Mouse (Mus musculus): ENCODE measurements around the gene Hps5. TPM values are rescaled to one million over a fixed set of nuclear protein-coding genes. Genes with fewer than 3 reads are reported as not detected.

Hps5 gene
- total and polyA plus RNA-seq, 3 experiments: 17.8 to 26.0 (median 20.8) TPM

GRCm38 (mm10) chr7:46831693-46832092, 35.8 kb upstream of the Hps5 start:
- Histone ChIP-seq H3K4me2 (ENCODE audit: insufficient read depth, low read depth, poor library complexity, severe bottlenecking) (no peak overlapping the region), H3K27me3 (replicated peaks) (no peaks in the 10 kb centered on the region), H3K27ac (ENCODE audit: insufficient read depth, low read depth) (no peak overlapping the region), H3K4me3 (replicated peaks in 1 of 3; ENCODE audit: low read depth in 2 of 3, low read length in 2 of 3, poor library complexity in 1 of 3) (no peak overlapping the region), H3K4me1 (ENCODE audit: control insufficient read depth in 1 of 2, insufficient read depth in 2 of 2) (peaks cover 2 to 30% of the 10 kb centered on the region in 2 experiments; a peak in 2 of 4 replicates), H3K79me2 (replicated peaks; ENCODE audit: control insufficient read depth, extremely low read depth, insufficient read depth, poor library complexity, severe bottlenecking) (no peaks in the 10 kb centered on the region), H3K9me3 (replicated peaks; ENCODE audit: low read length) (no peaks in the 10 kb centered on the region), H3K9ac (ENCODE audit: insufficient read depth, low read depth) (no peak overlapping the region), H3K36me3 (replicated peaks in 1 of 2; ENCODE audit: control insufficient read depth in 1 of 2, insufficient read depth in 1 of 2, low read length in 1 of 2) (peaks cover 0 to 10% of the 10 kb centered on the region in 2 experiments)
- in situ Hi-C loops (cut with MboI; ENCODE audit: low pct_ligation_motif_present, low pct_unique_long_range_greater_than_20kb, low sequenced_read_pairs): no loop called here
- dilution Hi-C loops (cut with MboI; ENCODE audit: extremely low pct_ligation_motif_present, extremely low pct_unique_long_range_greater_than_20kb, low sequenced_read_pairs): no loop called here
- DNase-seq (ENCODE audit: extremely low read depth): no peak
- TF ChIP-seq NELFE (IDR thresholded peaks at IDR 0.05; ENCODE audit: low read depth, low read length) (no peak), IRF4 (IDR thresholded peaks at IDR 0.05; ENCODE audit: low read depth, low read length) (no peak), E2F4 (IDR thresholded peaks at IDR 0.05; ENCODE audit: insufficient replicate concordance, low read depth, low read length) (no peak), TCF12 (IDR thresholded peaks at IDR 0.05; ENCODE audit: low read depth, low read length) (no peak), SMC3 (IDR thresholded peaks at IDR 0.05; ENCODE audit: low read depth, low read length) (no peak), CHD1 (IDR thresholded peaks at IDR 0.05; ENCODE audit: low read depth, low read length) (no peak), ZC3H11A (IDR thresholded peaks at IDR 0.05; ENCODE audit: low read depth, low read length) (no peak), RCOR1 (conservative IDR thresholded peaks at IDR 0.05; ENCODE audit: low read depth, low read length) (no peak), PAX5 (IDR thresholded peaks at IDR 0.05; ENCODE audit: low read length) (no peak), BHLHE40 (IDR thresholded peaks at IDR 0.05; ENCODE audit: low read depth, low read length) (no peak), NRF1 (IDR thresholded peaks at IDR 0.05; ENCODE audit: low read depth, low read length) (no peak), KAT2A (IDR thresholded peaks at IDR 0.05; ENCODE audit: insufficient replicate concordance, low read length) (no peak), CHD2 (IDR thresholded peaks at IDR 0.05; ENCODE audit: low read length) (no peak)

- no peaks in the 10 kb centered on the region for H3K27me3 ChIP-seq (replicated peaks)
- no peaks in the 10 kb centered on the region for H3K79me2 ChIP-seq (replicated peaks; ENCODE audit: control insufficient read depth, extremely low read depth, insufficient read depth, poor library complexity, severe bottlenecking)
- H3K27ac ChIP-seq (ENCODE audit: insufficient read depth, low read depth): no peak overlapping the region
- peaks cover 2 to 30% of the 10 kb centered on the region in 2 experiments; a peak in 2 of 4 replicates for H3K4me1 ChIP-seq (ENCODE audit: control insufficient read depth in 1 of 2, insufficient read depth in 2 of 2)
- H3K9me3 ChIP-seq (replicated peaks; ENCODE audit: low read length): no peaks in the 10 kb centered on the region
- no peak for DNase-seq (ENCODE audit: extremely low read depth)
- in situ Hi-C loops (cut with MboI; ENCODE audit: low pct_ligation_motif_present, low pct_unique_long_range_greater_than_20kb, low sequenced_read_pairs) (no loop called here), dilution Hi-C loops (cut with MboI; ENCODE audit: extremely low pct_ligation_motif_present, extremely low pct_unique_long_range_greater_than_20kb, low sequenced_read_pairs) (no loop called here)
- no peak overlapping the region for H3K4me3 ChIP-seq (replicated peaks in 1 of 3; ENCODE audit: low read depth in 2 of 3, low read length in 2 of 3, poor library complexity in 1 of 3)
- peaks cover 0 to 12% of the 10 kb centered on the region in 2 experiments for H3K36me3 ChIP-seq (replicated peaks in 1 of 2; ENCODE audit: control insufficient read depth in 1 of 2, insufficient read depth in 1 of 2, low read length in 1 of 2)
- TF ChIP-seq UBTF (IDR thresholded peaks at IDR 0.05; ENCODE audit: low read depth, low read length) (no peak), NRF1 (IDR thresholded peaks at IDR 0.05; ENCODE audit: low read depth, low read length) (no peak), EP300 (IDR thresholded peaks at IDR 0.05; ENCODE audit: low read length) (no peak), ETS1 (conservative IDR thresholded peaks at IDR 0.05; ENCODE audit: low read depth, low read length) (no peak), JUND (conservative IDR thresholded peaks at IDR 0.05; ENCODE audit: low read depth, low read length) (no peak), MEF2A (IDR thresholded peaks at IDR 0.05; ENCODE audit: borderline replicate concordance, low read depth, low read length) (no peak), MYC (IDR thresholded peaks at IDR 0.05; ENCODE audit: low read depth, low read length) (no peak), POLR2AphosphoS2 (IDR thresholded peaks at IDR 0.05; ENCODE audit: low read depth, low read length) (no peak), USF2 (conservative IDR thresholded peaks at IDR 0.05; ENCODE audit: low read depth, low read length) (no peak), PAX5 (IDR thresholded peaks at IDR 0.05; ENCODE audit: low read length) (no peak), CHD1 (IDR thresholded peaks at IDR 0.05; ENCODE audit: low read depth, low read length) (no peak), JUN (IDR thresholded peaks at IDR 0.05; ENCODE audit: insufficient read depth, low read depth, low read length) (no peak), RAD21 (IDR thresholded peaks at IDR 0.05; ENCODE audit: low read depth, low read length) (no peak), MXI1 (IDR thresholded peaks at IDR 0.05; ENCODE audit: low read depth, low read length) (no peak), BHLHE40 (IDR thresholded peaks at IDR 0.05; ENCODE audit: low read depth, low read length) (no peak), IRF4 (IDR thresholded peaks at IDR 0.05; ENCODE audit: low read depth, low read length) (no peak)
- no peak overlapping the region for H3K9ac ChIP-seq (ENCODE audit: insufficient read depth, low read depth)
- no peak overlapping the region for H3K4me2 ChIP-seq (ENCODE audit: insufficient read depth, low read depth, poor library complexity, severe bottlenecking)
Observed at GRCm38 (mm10) chr7:46830799-46831590, 35.1 kb upstream of the Hps5 start.
